Mouse (Mus musculus): Measurements from ENCODE around the gene Slc18b1.

The Slc18b1 gene

DNA sequence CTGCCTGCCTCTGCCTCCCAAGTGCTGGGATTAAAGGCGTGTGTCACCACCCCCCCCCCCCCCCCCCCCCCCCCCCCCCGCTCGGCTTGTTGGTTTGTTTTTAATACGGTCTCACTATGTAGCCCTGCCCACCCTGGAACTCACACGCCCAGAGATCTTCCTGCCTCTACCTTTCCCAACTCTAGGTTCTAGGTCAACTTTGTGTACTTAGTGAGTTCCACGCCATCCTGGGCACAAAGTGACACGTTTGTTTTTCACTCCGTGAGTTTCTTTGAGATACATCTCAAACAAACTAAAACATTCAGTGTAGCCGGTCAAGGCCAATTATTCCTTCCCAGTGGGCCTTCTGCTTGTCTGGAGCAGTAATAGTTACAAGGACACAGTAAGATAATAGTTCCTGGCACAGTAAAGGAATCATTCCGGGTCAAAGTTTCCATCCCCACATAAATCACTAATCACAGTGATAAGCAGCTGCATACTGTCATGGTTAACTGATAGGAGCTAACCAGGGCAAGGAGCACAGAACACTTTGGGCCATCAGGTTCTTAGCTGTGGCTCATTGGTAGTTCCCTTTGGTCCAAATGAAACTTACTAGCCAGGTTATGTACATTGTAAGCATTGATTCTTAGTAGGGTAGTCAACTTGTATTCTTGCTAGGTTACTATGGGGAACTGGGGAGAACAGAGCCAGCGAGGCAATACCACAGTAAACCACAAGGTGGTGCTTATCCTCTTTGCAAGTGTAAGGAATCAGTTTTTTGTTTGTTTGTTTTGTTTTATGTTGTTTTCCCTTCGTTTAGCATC is 15.1 kb downstream of the Slc18b1 start:
- peak; percentile 52 for DNase-seq

DNA sequence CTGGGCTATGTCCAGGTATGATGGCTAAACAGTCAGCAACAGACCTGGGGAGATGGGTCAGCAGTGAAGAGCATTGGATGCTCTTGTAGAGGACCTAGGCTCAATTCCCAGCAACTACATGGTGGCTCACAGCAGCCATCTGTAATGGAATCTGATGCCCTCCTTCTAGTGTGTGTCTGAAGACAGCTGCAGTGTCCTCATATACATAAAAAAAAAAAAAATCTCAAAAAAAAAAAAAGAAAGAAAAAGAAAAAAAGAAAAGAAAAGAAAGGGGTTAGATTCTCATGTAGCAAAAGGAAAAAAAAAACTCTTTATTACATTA is 15.6 kb downstream of the Slc18b1 start:
- DNase-seq: no peak

DNA sequence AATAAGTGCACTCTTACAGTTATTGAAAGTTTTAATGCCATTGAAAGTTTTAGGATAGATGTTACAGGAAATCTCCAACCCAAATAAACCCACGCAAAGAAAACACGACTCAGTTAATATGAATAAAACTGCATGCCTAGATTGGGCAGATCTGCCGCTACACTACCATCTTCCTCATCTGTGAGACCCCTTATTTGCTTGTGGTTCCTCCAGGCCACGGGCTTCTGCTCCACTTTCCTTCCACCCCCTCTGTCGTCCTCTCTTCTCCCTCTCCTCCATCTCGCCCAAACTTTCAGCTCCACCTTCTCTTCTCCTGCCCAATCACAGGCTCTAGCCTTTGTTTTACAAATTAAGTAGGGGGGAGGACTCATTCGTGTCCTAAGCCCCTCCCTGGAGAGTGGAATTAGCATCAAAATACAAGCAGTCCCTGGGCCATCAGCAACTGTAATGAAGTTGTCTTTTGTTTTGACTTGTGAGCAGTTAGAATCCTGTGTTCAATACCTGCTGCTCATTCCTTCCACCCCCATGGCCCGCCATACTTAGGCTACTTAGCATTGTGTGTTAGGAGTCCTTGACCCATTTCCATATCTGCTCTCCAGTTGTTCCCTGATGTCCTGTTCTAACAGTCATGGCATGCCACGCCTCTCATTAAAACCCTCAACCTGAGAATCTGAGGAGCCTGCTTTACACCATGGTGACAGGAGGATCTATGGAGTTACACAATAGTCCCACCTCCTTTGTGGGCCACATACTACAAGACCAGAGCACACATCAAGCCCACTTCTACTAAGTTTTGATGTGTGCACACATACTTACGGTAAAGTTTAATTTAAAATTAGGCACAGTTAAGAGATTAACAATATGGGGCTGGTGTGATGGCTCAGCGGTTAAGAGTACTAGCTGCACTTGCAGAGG is 16.3 kb downstream of the Slc18b1 start:
- no peak for DNase-seq

DNA sequence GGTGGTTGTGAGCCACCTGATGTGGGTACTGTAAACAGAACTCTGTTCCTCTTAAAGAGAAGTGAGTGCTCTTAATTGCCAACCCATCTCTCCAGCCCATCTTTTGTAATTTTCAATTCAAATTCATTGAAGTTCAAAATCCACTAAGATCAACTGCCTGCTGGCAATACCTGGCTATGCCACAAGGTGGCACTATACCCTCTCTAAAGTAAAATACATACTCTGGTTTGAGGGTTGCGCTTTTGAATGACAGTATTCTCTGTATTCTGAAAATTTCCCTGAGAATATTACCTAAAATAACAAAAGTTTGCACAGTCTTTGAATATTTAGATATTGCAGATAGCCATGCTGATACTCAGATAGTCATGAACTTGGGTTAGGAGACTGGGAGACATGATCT is 18.4 kb downstream of the Slc18b1 start:
- DNase-seq: peak; percentile 67

DNA sequence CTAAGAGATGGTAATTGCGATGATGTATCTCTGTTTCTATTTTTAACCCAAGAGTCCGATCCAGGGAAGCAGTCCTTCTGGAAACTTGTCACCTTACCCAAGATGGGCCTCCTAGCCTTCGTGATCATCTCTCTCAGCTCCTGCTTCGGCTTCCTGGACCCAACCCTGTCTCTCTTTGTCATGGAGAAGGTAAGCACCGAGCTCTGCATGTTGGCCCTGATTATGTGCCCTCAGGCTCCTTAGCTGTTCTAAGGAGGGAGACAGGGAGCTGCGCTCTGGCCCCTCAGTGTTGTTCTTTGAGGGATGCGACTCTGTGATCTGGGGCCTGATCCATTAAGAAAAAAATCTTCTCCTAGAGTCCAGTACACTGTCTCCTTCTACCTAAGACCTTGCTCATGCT is 19.5 kb downstream of the Slc18b1 start:
- DNase-seq: no peak

GRCm38 (mm10) chr10:23826516-23826915 is 29.7 kb downstream of the Slc18b1 start:
- no peak for DNase-seq

DNA sequence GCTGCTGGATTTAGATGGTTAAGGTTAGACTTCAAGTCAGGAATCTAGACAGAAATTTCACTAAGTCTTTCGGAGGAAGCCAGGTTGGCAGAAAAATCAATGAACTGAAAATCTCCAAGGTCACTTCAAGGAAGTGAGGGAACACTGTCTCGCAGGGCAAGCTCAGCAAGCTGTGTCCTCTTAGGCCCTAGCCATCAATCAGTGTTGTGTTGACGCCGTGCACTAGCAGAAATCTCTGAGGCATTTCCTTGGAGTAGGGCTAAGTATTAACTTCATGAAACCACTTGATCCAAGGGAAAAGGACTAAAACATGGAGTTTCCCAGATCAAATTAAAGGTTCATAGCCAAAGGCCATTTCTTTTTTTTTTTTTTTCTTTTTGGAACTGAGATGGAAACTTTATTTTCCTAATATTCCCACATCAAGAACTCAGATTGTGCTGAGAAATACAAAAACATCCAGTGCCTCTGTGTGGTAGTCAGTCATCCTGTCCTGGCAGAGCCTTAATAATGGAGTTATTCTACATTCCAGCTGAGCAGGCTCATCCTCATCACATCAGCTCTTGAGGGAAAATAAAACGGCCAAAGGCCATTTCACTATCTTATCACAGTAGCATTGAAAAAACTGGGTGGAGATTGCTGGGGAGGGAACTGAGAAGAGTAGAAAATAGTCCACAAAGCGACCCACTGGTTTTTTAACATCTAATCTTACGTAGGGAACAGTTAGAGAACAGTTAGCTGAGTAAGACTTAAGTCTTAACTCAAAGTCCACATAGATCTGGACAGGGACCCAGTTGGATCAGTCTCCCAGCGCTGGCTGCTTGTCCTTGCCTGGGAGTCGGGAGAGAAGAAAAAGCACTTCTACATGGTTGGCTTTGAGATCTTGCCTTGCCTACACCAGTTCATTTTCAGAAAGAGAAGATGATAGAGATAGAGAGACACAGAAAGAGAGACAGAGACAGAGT is 39.5 kb downstream of the Slc18b1 start:
- DNase-seq: no peak

GRCm38 (mm10) chr10:23837115-23837514 is 40.3 kb downstream of the Slc18b1 start:
- no peak for DNase-seq

DNA sequence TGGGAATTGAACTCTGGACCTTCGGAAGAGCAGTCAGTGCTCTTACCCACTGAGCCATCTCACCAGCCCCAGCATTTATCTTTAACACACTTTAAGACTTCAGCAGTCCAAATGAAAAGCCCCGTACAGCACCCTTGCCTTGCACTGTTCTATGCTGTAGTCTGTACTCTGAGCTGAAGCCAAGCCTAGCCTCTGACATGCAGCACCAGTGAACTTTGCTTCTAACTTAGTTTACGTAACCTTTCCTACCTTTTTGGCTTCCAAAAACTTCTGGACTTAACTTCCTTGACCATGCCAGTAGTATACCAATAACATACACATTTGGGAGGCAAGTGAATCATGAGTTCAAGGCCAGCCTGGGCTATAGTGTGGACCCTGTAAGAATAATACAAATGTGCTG is 42.1 kb downstream of the Slc18b1 start:
- DNase-seq: no peak

- no peak for DNase-seq
Measured at GRCm38 (mm10) chr10:23839368-23839767, 42.6 kb downstream of the Slc18b1 start.

DNA sequence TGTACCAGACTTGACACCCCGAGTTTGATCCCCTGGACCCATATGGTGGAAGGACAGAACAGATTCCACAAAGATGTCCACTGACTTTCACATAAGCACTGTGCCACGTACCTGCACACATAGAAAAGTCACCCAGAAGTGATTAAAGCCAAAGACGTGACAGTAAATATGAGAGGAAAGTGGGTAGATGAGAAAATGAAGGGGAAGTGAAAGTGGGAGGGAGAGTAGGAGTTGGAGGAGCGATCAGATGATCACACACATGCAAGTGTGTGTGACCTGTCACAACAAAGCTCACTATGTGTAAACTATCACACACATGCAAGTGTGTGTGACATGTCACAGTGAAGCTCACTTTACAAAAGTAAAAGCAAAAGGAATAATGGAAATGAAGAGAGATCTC is 43.7 kb downstream of the Slc18b1 start:
- DNase-seq: no peak

DNA sequence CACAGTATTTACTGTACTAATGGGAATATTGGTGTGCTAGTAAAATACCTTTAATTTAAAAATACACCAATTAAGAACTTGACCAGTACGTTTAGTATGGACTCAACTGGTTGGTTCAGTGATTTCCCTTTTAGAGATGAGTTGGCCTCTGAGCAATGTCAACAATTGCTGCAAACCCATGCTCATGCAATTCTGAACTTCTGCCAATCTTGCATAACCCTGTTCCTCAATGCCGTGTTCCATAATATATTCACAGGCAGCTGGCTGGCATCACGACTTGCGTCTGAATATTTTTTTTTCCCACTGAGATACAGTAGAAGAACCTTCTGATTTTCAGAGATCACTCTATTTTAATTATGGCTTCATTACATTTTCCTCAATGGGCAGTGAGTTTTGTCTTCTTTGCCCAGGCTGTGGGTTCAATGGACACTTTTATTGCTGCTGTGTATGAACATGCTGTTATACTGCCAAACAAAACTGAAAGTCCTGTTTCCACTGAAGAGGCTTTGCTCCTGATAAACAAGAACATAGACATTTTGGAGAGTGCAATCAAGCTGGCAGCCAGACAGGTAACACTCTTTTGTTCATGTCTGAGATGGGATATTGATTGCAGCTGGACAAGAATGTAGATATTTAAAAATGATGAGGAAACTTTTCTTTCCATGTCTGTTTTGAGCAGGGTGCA is 54.6 kb downstream of the Slc18b1 start, which contains the start of gene Vnn3:
Gene Vnn3 (plus strand): TSS at position 235 of the 685 bp plus-strand sequence.
- no peak for DNase-seq

- DNase-seq: no peak
Measured at GRCm38 (mm10) chr10:23852096-23852495, 55.3 kb downstream of the Slc18b1 start.

DNA sequence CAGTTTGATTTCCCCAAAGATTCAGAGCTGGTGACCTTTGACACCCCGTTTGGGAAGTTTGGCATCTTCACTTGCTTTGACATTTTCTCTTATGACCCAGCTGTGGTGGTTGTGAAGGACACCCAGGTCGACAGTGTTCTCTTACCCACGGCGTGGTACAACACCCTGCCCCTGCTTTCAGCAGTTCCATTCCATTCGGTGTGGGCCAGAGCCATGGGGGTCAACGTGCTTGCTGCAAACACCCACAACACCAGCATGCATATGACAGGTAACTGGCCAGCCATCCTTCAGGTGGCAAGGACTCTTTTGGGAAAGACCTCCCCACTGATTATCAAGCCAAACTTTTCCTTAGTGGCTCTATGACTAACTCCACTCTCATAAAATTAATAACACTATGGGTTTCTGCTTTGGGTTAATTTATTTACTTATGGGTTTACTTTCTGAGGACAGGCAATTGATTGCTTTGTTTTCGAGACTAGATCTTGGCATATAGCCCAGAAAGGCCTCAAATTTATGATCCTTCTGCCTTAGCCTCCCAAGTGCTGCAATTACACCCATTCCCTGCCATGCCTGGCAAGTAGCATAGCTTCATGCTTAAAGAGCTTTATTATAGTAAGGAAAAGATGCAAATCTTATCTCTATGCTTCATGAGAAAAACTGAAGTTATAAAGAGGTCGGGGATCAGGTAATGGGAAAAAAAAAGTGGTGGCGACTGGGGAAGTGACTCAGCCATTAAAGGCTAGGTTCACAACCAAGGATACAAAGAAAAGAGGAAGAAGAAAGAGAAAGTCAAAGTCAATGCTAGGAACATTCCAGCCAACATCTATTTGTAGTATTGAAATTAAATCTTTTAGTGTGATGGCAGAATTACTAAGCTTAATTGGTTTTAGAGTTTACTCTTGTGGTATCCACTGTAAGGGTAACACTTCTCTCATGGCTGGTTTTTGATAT is 67.9 kb downstream of the Slc18b1 start:
- no peak for DNase-seq
